Mouse (Mus musculus) limb, embryonic 15.5 days (tissue): ENCODE measurements at regions not wholly inside any gene's neighbourhood (a gene's known extent, or its start where the extent isn't known, plus 50 kb on each side); places are given as distances from the start of the nearest gene placed in this dataset.

Experiments
- ATAC-seq: fragments of 200-750 bp; cut with Nextera tagmentation; 2 replicates; pipeline ENCODE4 v1.8.0; 2017; ENCODE audit warnings: low read depth, moderate TSS enrichment; ENCODE audit not compliant: insufficient number of reproducible peaks, low FRiP score, low TSS enrichment
- H3K27ac ChIP-seq: fragments of 300-500 bp; sonication (generic); 2 replicates; pipeline ENCODE4 v1.5.1; 2015; ENCODE audit warnings: moderate library complexity, mild to moderate bottlenecking, inconsistent platforms
- H3K27me3 ChIP-seq: fragments of 300-500 bp; sonication (generic); 2 replicates; pipeline ENCODE4 v1.6.1; 2015; ENCODE audit warnings: inconsistent platforms
- H3K36me3 ChIP-seq: fragments of 300-500 bp; sonication (generic); 2 replicates; pipeline ENCODE4 v1.6.1; 2015; ENCODE audit warnings: inconsistent platforms
- H3K4me1 ChIP-seq: fragments of 300-500 bp; sonication (generic); 2 replicates; pipeline ENCODE4 v1.6.1; 2015; ENCODE audit warnings: inconsistent platforms
- H3K4me2 ChIP-seq: fragments of 300-500 bp; sonication (generic); 2 replicates; pipeline ENCODE4 v1.6.1; 2015; ENCODE audit warnings: mild to moderate bottlenecking, inconsistent platforms
- H3K4me3 ChIP-seq: fragments of 300-500 bp; sonication (generic); 2 replicates; pipeline ENCODE4 v1.5.1; 2015; ENCODE audit warnings: mild to moderate bottlenecking, inconsistent platforms
- H3K9ac ChIP-seq: fragments of 300-500 bp; sonication (generic); 2 replicates; pipeline ENCODE4 v1.6.1; 2015; ENCODE audit warnings: inconsistent platforms
- H3K9me3 ChIP-seq: fragments of 300-500 bp; sonication (generic); 2 replicates; pipeline ENCODE4 v1.6.1; 2016; ENCODE audit warnings: inconsistent platforms
- WGBS: fragments of 180-500 bp; shearing (Covaris S2); methylation state at CpG from one replicate; pipeline ENCODE4 v1.1.7; 2015; 5-methylcytosine and 5-hydroxymethylcytosine counted together

GRCm38 (mm10) chr1:177605353-177605969, 124.2 kb upstream of the 1700016C15Rik start:
- WGBS: 37% methylated on average over 6 of the region's 6 CpGs
- Histone ChIP-seq H3K36me3 (no peaks in the 10 kb centered on the region), H3K4me2 (no peak overlapping the region), H3K27me3 (no peaks in the 10 kb centered on the region), H3K9ac (no peak overlapping the region), H3K27ac (no peak overlapping the region), H3K4me1 (no peaks in the 10 kb centered on the region), H3K9me3 (no peaks in the 10 kb centered on the region), H3K4me3 (no peak overlapping the region)
- no peak for ATAC-seq

GRCm38 (mm10) chr1:177607565-177607964, 122.0 kb upstream of the 1700016C15Rik start:
- WGBS: 68% methylated on average over 2 of the region's 2 CpGs
- no peaks in the 10 kb centered on the region for H3K4me1 ChIP-seq
- no peak for ATAC-seq

DNA sequence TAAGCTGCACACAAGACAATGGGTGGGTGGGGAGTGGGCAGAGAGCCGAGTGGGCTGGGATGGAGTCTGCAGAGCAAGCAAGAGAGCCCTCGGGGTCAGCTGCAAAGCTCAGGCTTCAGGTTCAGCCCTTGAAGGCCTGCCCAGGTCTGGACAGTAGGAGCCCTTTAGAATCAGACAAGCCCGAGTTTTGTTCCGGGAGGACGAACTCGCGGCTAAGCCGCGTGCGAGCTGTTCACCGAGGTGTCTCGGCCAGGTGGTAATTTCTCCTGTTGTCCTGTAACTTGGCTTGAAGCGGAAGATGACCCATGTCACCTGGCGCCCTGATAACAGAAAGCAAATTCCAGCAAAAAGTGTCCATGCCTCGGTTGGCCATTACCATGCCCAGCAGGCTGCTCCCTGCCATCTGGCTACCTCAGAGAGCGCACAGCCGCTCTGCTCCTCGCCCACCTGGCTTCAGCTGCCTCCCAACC, 121.0 kb upstream of the 1700016C15Rik start:
- H3K36me3 ChIP-seq: no peaks in the 10 kb centered on the region
- WGBS: 86% methylated on average over 18 of the region's 18 CpGs
- no peaks in the 10 kb centered on the region for H3K4me1 ChIP-seq
- no peak for ATAC-seq
- H3K9me3 ChIP-seq: no peaks in the 10 kb centered on the region
- H3K27ac ChIP-seq: no peak overlapping the region
- no peak overlapping the region for H3K9ac ChIP-seq
- no peak overlapping the region for H3K4me3 ChIP-seq
- H3K4me2 ChIP-seq: no peak overlapping the region
- H3K27me3 ChIP-seq: no peaks in the 10 kb centered on the region

More at GRCm38 (mm10) chr1:177607565-177607964, 122.0 kb upstream of the 1700016C15Rik start:
- H3K36me3 ChIP-seq: no peaks in the 10 kb centered on the region
- H3K4me2 ChIP-seq: no peak overlapping the region
- no peak overlapping the region for H3K27ac ChIP-seq
- no peak overlapping the region for H3K9ac ChIP-seq
- H3K4me3 ChIP-seq: no peak overlapping the region
- no peaks in the 10 kb centered on the region for H3K9me3 ChIP-seq
- no peaks in the 10 kb centered on the region for H3K27me3 ChIP-seq

GRCm38 (mm10) chr1:177609226-177609625, 120.4 kb upstream of the 1700016C15Rik start:
- Histone ChIP-seq H3K9ac (no peak overlapping the region), H3K4me1 (no peaks in the 10 kb centered on the region), H3K4me2 (no peak overlapping the region), H3K36me3 (no peaks in the 10 kb centered on the region), H3K9me3 (no peaks in the 10 kb centered on the region), H3K27me3 (no peaks in the 10 kb centered on the region), H3K4me3 (no peak overlapping the region), H3K27ac (no peak overlapping the region)
- WGBS: 40% methylated on average over 2 of the region's 2 CpGs
- no peak for ATAC-seq

DNA sequence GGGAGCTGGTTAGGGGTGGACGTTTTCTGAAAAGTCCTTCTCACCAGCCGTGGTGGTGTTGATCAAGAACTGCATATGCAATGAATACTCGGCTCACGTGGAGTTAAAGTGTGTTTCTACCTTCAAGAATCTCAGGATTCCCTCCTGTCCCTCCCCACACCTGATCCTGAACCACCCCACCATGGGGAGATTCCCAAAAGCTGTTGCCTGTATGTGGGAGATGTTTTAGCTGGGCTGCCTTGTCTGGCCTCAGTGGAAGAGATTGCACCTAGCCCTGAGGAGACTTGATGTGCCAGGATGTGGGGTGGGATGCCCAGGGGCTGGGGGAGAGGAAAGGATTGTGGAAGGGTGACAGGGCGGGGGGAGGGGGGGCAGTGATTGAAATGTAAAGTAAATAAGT, 119.9 kb upstream of the 1700016C15Rik start:
- Histone ChIP-seq H3K9ac (no peak overlapping the region), H3K36me3 (no peaks in the 10 kb centered on the region), H3K9me3 (no peaks in the 10 kb centered on the region), H3K27me3 (no peaks in the 10 kb centered on the region), H3K4me2 (no peak overlapping the region), H3K27ac (no peak overlapping the region), H3K4me1 (no peaks in the 10 kb centered on the region), H3K4me3 (no peak overlapping the region)
- 81% methylated on average over 5 of the region's 5 CpGs for WGBS
- ATAC-seq: no peak

- Histone ChIP-seq H3K4me2 (no peak overlapping the region), H3K27ac (no peak overlapping the region), H3K27me3 (no peaks in the 10 kb centered on the region), H3K9ac (no peak overlapping the region), H3K36me3 (no peaks in the 10 kb centered on the region), H3K4me3 (no peak overlapping the region), H3K4me1 (no peaks in the 10 kb centered on the region), H3K9me3 (no peaks in the 10 kb centered on the region)
- ATAC-seq: no peak
- WGBS: 65% methylated on average over 2 of the region's 2 CpGs
Observed at GRCm38 (mm10) chr1:177610156-177610555, 119.5 kb upstream of the 1700016C15Rik start.

DNA sequence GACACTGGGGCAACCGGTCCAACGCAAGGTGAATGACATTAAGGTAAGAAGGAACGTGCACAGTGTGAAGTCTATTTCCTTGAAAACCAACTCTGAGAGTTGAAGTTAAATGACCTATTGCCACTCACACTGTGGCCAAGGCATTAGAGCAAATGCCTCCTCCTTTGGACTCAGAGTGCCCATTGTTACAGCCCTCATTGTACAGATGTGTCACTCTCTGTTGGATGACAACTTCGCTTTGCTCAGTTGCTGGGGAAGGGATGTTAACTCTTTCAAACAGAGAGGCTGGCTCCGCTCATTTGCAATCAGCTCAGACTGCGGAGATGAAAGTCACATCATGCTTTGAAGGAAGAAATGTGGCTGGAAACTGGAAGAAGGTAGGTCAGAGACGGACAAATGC, 117.1 kb upstream of the 1700016C15Rik start:
- no peaks in the 10 kb centered on the region for H3K4me1 ChIP-seq
- no peaks in the 10 kb centered on the region for H3K36me3 ChIP-seq
- H3K4me3 ChIP-seq: no peak overlapping the region
- H3K9ac ChIP-seq: no peak overlapping the region
- ATAC-seq: no peak
- H3K4me2 ChIP-seq: no peak overlapping the region
- H3K27me3 ChIP-seq: no peaks in the 10 kb centered on the region
- H3K9me3 ChIP-seq: no peaks in the 10 kb centered on the region
- WGBS: 83% methylated on average over 7 of the region's 7 CpGs
- no peak overlapping the region for H3K27ac ChIP-seq

DNA sequence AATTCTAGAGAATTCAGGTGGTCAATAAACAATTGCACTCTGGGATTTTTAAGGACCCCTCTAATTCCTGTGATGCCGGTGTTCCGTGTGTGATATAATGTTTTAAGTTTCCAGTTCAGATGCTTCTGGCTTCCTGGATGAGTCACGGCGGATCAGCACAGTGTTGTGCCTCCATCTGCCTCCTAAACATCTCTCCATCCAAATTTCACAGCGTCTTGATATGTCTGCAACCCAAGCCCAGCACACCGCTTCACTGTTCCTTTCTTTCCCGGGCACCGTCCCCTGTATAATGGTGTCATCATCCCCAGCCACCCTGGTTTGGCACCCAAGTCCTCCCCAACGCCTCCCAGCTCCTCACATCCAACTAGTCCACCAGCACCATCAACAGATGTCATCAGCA, 114.0 kb upstream of the 1700016C15Rik start:
- no peak overlapping the region for H3K9ac ChIP-seq
- no peaks in the 10 kb centered on the region for H3K9me3 ChIP-seq
- no peak overlapping the region for H3K27ac ChIP-seq
- H3K4me2 ChIP-seq: no peak overlapping the region
- 89% methylated on average over 9 of the region's 9 CpGs for WGBS
- ATAC-seq: no peak
- no peaks in the 10 kb centered on the region for H3K27me3 ChIP-seq
- H3K4me3 ChIP-seq: no peak overlapping the region
- H3K36me3 ChIP-seq: no peaks in the 10 kb centered on the region
- H3K4me1 ChIP-seq: no peaks in the 10 kb centered on the region

- Histone ChIP-seq H3K27ac (no peak overlapping the region), H3K27me3 (no peaks in the 10 kb centered on the region), H3K9ac (no peak overlapping the region), H3K9me3 (no peaks in the 10 kb centered on the region), H3K4me1 (no peaks in the 10 kb centered on the region), H3K4me2 (no peak overlapping the region), H3K36me3 (no peaks in the 10 kb centered on the region), H3K4me3 (no peak overlapping the region)
- ATAC-seq: no peak
- 88% methylated on average over 24 of the region's 24 CpGs for WGBS
Observed at GRCm38 (mm10) chr1:177616335-177617239, 113.0 kb upstream of the 1700016C15Rik start.

- Histone ChIP-seq H3K4me1 (no peaks in the 10 kb centered on the region), H3K27me3 (no peaks in the 10 kb centered on the region), H3K4me2 (no peak overlapping the region), H3K27ac (no peak overlapping the region), H3K9me3 (no peaks in the 10 kb centered on the region), H3K4me3 (no peak overlapping the region), H3K9ac (no peak overlapping the region), H3K36me3 (no peaks in the 10 kb centered on the region)
- no peak for ATAC-seq
- WGBS: 75% methylated on average over 15 of the region's 15 CpGs
Observed at GRCm38 (mm10) chr1:177620501-177621099, 109.0 kb upstream of the 1700016C15Rik start.

GRCm38 (mm10) chr1:177621854-177622590, 107.6 kb upstream of the 1700016C15Rik start:
- ATAC-seq: no peak
- 81% methylated on average over 17 of the region's 17 CpGs for WGBS
- no peak overlapping the region for H3K27ac ChIP-seq

More at GRCm38 (mm10) chr1:177621854-177622590, 107.6 kb upstream of the 1700016C15Rik start:
- Histone ChIP-seq H3K4me1 (no peaks in the 10 kb centered on the region), H3K36me3 (no peaks in the 10 kb centered on the region), H3K9me3 (no peaks in the 10 kb centered on the region), H3K4me3 (no peak overlapping the region), H3K4me2 (no peak overlapping the region), H3K9ac (no peak overlapping the region), H3K27me3 (no peaks in the 10 kb centered on the region)
